In the genomic region with DNA sequence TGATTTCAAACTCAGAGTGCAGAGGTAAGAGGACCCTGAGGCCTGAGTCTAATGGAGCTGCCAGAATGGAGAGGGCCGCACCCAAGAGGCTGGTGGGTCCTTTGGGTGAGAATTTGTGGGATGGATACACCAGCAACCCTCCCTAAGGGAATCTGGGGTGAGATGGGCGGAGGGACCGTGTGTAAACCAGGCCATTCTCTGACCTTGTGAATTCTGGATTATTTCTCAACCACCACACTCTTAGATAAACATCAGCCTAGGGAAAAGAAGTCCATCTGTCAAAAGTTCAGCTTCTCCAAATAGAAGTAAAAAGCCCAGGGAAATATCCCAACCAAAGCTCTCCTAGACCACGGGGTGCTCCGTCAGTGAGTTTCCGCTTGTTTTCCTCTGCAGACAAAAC, we compare ENCODE assay signal across 12 mouse cellular contexts.
DNase-seq lines count a peak whose midpoint lies in the region; ATAC-seq and TF ChIP-seq lines count a peak whose summit lies in the region.
"Had no signal": no experiment of that assay in that cellular context is flagged by ENCODE, and none has a peak within 500 bp of the region (broad histone marks: within the 10 kb centered on the region; RNA-seq: fewer than 3 reads in every experiment).

No protein-coding gene starts in this region.

- no peak overlapping the region for H3K4me2 ChIP-seq in intestine, embryonic 14.5 days (ENCODE audit: low read length)
- H3K4me2 ChIP-seq in intestine, postnatal 0 days (replicated peaks; ENCODE audit: low read depth) = no peak overlapping the region
- H3K4me2 ChIP-seq in lung, embryonic 15.5 days = no peak overlapping the region
- no peak overlapping the region for H3K4me2 ChIP-seq in stomach, embryonic 16.5 days (ENCODE audit: low read depth, low read length)

- peak overlapping the region; percentile 78 for H3K27ac ChIP-seq in intestine, embryonic 14.5 days (ENCODE audit: low read depth)
- H3K27ac ChIP-seq in intestine, postnatal 0 days (ENCODE audit: low read depth, low read length) = no peak overlapping the region
- H3K27ac ChIP-seq in lung, embryonic 15.5 days = peak overlapping the region; percentile 16
- peak overlapping the region; percentile 82 for H3K27ac ChIP-seq in stomach, embryonic 16.5 days (ENCODE audit: low read length)

- ATAC-seq in intestine, embryonic 14.5 days (replicated peaks; ENCODE audit: low FRiP score, low TSS enrichment, low read depth) = no peak
- ATAC-seq in intestine, postnatal 0 days = no peak
- ATAC-seq in lung, embryonic 15.5 days (ENCODE audit: borderline replicate concordance, extremely low read depth, low FRiP score, low TSS enrichment) = no peak
- ATAC-seq in stomach, embryonic 16.5 days (ENCODE audit: insufficient read depth, low FRiP score) = no peak

- H3K4me3 ChIP-seq in intestine, embryonic 14.5 days (ENCODE audit: low read depth, low read length) = no peak overlapping the region
- H3K4me3 ChIP-seq in intestine, postnatal 0 days (ENCODE audit: low read depth, low read length) = no peak overlapping the region
- H3K4me3 ChIP-seq in lung, embryonic 15.5 days = no peak overlapping the region
- H3K4me3 ChIP-seq in stomach, embryonic 16.5 days (replicated peaks; ENCODE audit: low read length) = no peak overlapping the region
- H3K4me3 ChIP-seq: erythroblast, embryonic 14.5 days had no signal

- 46% methylated on average over 6 of the region's 6 CpGs for WGBS in intestine, embryonic 14.5 days
- 62% methylated on average over 6 of the region's 6 CpGs for WGBS in intestine, postnatal 0 days
- WGBS in lung, embryonic 15.5 days = 60% methylated on average over 6 of the region's 6 CpGs
- 41% methylated on average over 6 of the region's 6 CpGs for WGBS in stomach, embryonic 16.5 days

- no peaks in the 10 kb centered on the region for H3K27me3 ChIP-seq in intestine, embryonic 14.5 days (replicated peaks; ENCODE audit: control insufficient read depth, insufficient read depth, low read length)
- H3K27me3 ChIP-seq in intestine, postnatal 0 days (replicated peaks; ENCODE audit: control insufficient read depth, insufficient read depth, low read length) = no peaks in the 10 kb centered on the region
- no peaks in the 10 kb centered on the region for H3K27me3 ChIP-seq in lung, embryonic 15.5 days
- no peaks in the 10 kb centered on the region for H3K27me3 ChIP-seq in stomach, embryonic 16.5 days (ENCODE audit: control insufficient read depth, insufficient read depth, low read length)
- H3K27me3 ChIP-seq: CH12.LX had no signal

- DNase-seq in intestine, embryonic 14.5 days (ENCODE audit: low spot score) = no peak
- DNase-seq in lung, postnatal 14 days = no peak
- DNase-seq in kidney, postnatal 10 days = peak; percentile 31
- no peak for DNase-seq in cerebellum, postnatal 4 days (ENCODE audit: low spot score in 2 of 2)
- no peak for DNase-seq in right cerebral cortex, adult 18-20 months
- DNase-seq: cerebellum, postnatal 10 days; thymus, adult 18-20 months had no signal

- H3K4me1 ChIP-seq in intestine, embryonic 14.5 days (replicated peaks; ENCODE audit: control insufficient read depth, insufficient read depth, low read length) = peaks cover 23% of the 10 kb centered on the region; the same call in 1 of the 2 replicates
- H3K4me1 ChIP-seq in intestine, postnatal 0 days (replicated peaks; ENCODE audit: control insufficient read depth, insufficient read depth, low read length) = no peaks in the 10 kb centered on the region
- peaks cover 5% of the 10 kb centered on the region for H3K4me1 ChIP-seq in lung, embryonic 15.5 days
- H3K4me1 ChIP-seq in stomach, embryonic 16.5 days (ENCODE audit: control insufficient read depth, insufficient read depth, low read length) = peaks cover 11% of the 10 kb centered on the region

- no peaks in the 10 kb centered on the region for H3K9me3 ChIP-seq in intestine, embryonic 14.5 days (ENCODE audit: control insufficient read depth, low read length)
- H3K9me3 ChIP-seq in intestine, postnatal 0 days (ENCODE audit: control insufficient read depth) = no peaks in the 10 kb centered on the region
- H3K9me3 ChIP-seq in lung, embryonic 15.5 days = no peaks in the 10 kb centered on the region
- no peaks in the 10 kb centered on the region for H3K9me3 ChIP-seq in stomach, embryonic 16.5 days (replicated peaks; ENCODE audit: control insufficient read depth, low read length)

- TF ChIP-seq CTCF in intestine, postnatal 0 days (IDR thresholded peaks at IDR 0.05; ENCODE audit: low read depth) = no peak

- H3K36me3 ChIP-seq in intestine, embryonic 14.5 days (ENCODE audit: control insufficient read depth, insufficient read depth, low read length) = peaks cover 8% of the 10 kb centered on the region; the same call in 1 of the 2 replicates
- peaks cover 14% of the 10 kb centered on the region; the same call in 1 of the 2 replicates for H3K36me3 ChIP-seq in intestine, postnatal 0 days (ENCODE audit: control insufficient read depth, insufficient read depth)
- H3K36me3 ChIP-seq in lung, embryonic 15.5 days = peaks cover 12% of the 10 kb centered on the region
- peaks cover 4% of the 10 kb centered on the region; the same call in 1 of the 2 replicates for H3K36me3 ChIP-seq in stomach, embryonic 16.5 days (ENCODE audit: control insufficient read depth, insufficient read depth, low read length)

- no peak overlapping the region for H3K9ac ChIP-seq in intestine, embryonic 14.5 days (ENCODE audit: low read length)
- no peak overlapping the region for H3K9ac ChIP-seq in intestine, postnatal 0 days (ENCODE audit: low read depth, low read length)
- no peak overlapping the region for H3K9ac ChIP-seq in lung, embryonic 15.5 days
- no peak overlapping the region for H3K9ac ChIP-seq in stomach, embryonic 16.5 days (ENCODE audit: low read length)
